Mouse (Mus musculus): ENCODE data around the gene Gm49396.

The Gm49396 gene

DNA sequence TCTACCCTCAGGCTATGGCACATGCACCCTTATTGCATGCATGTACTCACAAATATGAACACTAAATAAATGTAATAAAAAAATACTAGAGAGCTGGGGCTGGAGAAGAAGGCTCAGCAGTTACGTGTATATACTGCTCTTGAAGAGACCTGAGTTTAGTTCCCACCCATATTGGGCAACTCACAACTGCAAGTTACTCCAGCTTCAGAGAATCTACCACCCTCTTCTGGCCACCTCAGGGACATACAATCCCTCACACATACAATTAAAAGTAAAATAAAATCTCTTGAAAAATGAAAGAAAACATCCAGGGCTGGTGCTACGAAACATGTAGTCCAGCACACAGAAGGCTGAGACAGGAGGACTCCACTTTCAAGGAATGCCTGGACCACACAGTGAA lies 51.3 kb downstream of the Gm49396 start:
- no peak for DNase-seq

DNA sequence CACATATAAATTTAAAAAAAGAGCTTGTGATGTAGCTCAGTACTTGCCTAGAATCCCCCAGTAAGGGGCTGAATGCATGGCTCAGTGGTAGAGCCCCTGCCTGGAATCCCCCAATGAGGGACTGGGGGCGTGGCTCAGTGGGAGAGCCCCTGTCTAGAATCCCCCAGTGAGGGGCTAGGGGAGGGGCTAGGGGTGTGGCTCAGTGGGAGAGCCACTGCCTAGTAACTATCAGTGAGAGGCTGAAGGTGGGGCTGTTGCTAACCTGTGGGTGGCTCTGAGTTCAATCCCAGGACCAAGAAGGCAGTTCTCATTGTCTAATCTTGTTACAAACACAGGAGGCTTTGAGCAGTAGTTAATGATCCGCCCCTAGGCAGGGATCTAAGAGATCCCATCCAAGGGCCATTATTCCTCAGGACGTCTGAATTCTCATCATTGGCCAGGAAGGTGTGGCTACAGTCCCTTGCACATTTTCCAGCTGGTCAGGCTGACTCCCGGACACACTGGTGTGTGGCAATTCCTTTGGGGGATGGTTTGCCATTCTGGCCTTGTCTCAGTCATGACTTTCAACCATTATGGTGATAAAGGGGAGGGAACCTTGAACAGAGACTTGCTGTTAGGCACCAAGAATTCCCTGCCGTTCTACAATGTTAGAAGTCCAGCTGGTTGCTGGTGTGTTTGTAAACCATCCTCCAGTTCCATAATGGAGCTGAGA lies 52.1 kb downstream of the Gm49396 start:
- no peak for DNase-seq

Data from cerebellum, postnatal 10 days (tissue).